Mouse (Mus musculus) left cerebral cortex, postnatal 4 days (tissue): ENCODE data around the gene Tmem132a. TPM values are rescaled to one million over a fixed set of nuclear protein-coding genes. Genes with fewer than 3 reads are reported as not detected.

Experiments used
- DNase-seq: peaks from one replicate; pipeline ENCODE4 v3.0.0-alpha.2; 2022
- intact Hi-C: fragments of 180-260 bp; cut with DNase I; formaldehyde crosslinking; loops from one replicate; pipeline ENCODE4 v1.15.1; 2025
- total RNA-seq, 2 experiments: library from RNA; stranded (reverse); gene quantifications; 2 replicates each; pipeline ENCODE4 v1.2.3; 2021

Tmem132a gene
- 100 to 1,000 TPM; 214 to 236 TPM for total RNA-seq

DNA sequence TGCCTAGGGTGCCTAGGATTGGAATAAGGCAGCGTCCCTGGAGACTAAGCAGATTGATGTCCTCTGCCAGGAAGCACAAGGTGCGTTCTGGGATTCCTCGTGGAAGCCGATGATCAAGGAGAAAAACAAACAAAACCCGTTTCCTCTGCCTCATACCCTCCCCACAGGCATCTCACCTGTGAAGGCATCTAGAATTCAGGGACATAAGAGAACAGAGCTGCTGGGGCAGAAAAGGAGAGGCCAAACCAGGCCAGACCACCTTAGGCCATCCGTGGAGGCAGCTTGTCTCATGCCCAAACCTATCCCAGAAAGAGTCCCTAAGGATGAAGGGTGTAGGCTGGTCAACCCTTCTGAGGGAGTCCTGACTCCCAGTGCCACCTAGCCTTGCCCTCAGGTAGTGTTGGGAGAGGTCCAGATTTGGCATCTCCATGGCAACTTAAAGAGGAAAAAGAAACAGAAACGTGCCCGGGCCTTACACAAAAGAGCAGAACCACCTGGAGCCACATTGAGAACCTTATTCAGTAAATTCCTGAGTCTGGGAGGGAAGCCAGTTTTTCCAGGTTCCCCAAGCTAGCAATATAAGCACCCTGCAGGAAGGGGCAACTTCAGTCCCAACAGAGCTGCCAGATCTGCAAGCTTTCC lies at the start of gene Tmem132a:
Tmem132a (minus strand) TSS at position 55 of the 642 bp plus-strand sequence.
- intact Hi-C loops: loop anchor here (5.0 kb wide), 1 partner anchor 158 kb away; no protein-coding TSS in a partner anchor
- DNase-seq: no peak

GRCm38 (mm10) chr19:10918321-10918991 lies 48.7 kb upstream of the Tmem132a start:
- intact Hi-C loops: no loop called here
- no peak for DNase-seq

GRCm38 (mm10) chr19:10916506-10916905 lies 46.8 kb upstream of the Tmem132a start:
- intact Hi-C loops: no loop called here
- no peak for DNase-seq

DNA sequence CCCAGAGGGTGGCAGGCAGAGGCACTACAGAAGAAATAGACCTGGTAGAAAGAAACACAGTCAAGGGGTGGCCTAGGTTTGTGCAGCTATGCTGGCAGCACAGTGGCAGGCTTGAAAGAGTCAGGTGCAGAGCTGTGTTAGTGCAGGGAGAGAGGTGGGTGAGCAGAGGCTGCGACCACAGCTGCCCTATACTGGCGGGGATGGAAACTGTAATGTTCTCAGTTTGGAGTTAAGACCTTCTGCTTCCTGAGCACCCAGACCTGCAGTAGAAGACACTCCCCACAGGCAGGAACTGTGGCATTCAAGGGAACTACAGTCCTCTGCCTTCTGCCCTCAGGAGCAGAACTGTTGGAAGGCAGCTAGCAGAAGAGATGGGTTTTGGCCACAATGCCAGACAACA lies 45.1 kb upstream of the Tmem132a start:
- intact Hi-C loops: no loop called here
- DNase-seq: no peak

DNA sequence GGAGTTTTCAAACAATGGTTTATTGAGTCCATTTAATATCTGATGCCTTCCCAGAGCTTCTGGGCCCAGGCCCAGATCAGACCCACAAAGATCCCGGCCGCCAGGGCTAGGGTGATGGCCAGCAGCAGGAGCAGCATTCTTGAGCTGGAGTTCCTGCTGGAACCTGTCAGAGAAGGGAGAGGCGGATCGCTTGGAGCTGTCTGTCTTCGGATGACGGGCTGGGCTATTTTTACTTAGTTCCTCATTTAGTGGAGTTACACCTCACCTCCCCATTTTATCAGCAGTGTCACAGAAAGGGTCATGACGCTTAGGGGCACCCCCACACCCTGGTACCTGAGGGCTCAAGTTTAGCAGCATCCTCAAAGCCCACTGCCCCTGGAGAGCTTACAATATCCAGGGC lies 44.6 kb upstream of the Tmem132a start:
- intact Hi-C loops: no loop called here
- DNase-seq: no peak

DNA sequence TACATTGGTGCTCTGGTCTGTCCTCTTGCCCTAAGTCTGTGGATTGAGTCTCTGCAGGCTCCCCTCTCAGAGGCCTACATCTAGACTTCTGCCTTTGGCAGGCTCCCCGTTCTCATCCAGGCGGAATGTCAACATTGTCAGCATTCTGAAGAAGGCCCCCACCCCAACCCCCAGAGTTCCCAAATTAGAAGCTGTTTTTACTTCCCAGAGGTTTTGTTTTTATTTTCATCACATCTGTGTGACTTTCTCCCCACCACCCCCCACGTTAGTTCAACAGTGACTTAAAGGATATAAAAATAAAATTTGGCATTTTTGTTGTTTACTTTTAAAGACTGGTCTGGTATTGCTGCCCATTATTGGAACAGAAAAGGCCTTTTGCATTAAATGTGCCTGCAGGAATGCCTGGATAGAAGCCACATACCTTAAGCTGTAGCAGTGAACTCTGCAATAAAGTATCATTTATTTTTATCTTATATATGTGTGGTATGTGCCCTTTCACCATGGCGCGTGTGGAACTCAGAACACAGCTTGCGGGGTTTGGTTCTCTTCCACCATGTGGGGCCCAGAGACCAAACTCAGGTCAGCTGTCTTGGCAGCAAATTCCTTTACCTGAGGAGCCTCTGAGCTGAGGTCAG lies 39.5 kb upstream of the Tmem132a start:
- intact Hi-C loops: no loop called here
- no peak for DNase-seq

GRCm38 (mm10) chr19:10907891-10908290 lies 38.2 kb upstream of the Tmem132a start:
- intact Hi-C loops: no loop called here
- peak; percentile 48 for DNase-seq

DNA sequence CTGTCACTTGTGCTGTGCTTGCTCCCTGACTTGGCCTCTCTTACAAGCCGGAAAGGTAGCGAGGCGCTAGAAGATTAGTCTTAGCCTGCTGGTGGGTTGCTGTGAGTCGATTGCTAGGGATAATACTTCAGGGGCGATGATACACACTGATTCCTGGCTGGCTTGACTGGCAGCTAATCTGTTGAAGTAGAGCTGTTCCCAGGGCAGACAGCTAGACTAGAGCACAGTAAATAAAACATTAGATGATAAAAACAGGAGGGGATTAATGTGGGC lies 35.9 kb upstream of the Tmem132a start:
- no peak for DNase-seq
- intact Hi-C loops: no loop called here

DNA sequence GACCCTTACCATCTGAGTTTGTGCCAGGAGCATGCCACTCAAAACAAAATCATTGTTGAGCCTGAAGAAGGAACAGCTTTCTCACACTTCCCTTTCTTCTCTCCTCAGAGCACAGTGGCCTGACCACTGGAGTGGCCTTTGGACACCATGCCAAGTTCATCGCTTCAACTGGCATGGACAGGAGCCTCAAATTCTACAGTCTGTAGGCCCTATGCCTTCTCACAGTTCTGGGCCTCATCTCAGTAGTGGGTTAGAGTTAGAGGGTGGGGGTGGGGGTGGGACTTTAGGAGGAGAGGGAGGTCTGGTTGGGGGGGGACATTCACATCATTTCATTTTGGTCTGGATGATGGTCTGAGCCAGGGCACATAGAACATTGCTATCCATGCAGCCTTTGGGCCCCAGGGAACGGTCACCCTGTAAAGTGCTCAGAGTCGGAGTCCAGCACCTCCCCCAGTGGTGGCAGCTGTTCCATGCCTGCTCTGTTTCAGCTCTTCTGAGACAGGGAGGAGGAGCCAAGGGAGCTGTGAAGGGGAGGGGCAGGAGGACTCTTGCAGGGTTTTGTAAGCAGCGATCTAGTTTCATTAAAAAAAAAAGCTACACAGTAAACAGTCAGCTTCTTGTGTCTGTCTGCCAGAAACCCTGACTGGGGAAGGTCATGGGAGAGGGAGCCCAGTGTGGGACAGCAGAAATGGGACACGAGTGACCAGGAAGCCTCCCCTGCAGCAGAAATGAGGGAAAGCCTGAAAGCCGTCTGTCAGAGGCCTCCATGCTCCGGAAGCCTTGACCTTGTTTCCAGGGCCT lies 35.4 kb upstream of the Tmem132a start:
- DNase-seq: peak; percentile 22
- intact Hi-C loops: no loop called here

DNA sequence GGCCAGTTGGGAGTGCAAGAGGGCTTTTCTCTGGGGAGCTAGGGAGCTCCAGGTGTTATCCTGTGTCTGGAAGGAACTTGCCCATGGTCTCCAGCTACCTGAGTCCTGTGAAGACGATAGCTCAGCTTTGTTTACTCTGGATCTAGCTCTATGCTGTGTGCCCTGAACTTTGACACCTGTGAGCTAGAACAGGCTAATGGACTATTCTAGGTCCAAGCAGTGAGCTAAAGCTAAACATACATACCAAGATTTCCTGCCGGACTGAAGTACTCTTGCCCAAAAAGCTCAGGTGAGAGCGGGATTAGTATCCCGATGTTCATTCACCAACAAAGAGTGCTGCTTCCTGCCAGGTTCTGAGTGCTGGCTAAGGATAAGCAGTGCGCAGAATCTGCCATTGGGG lies 34.8 kb upstream of the Tmem132a start:
- no peak for DNase-seq
- intact Hi-C loops: no loop called here

- no peak for DNase-seq
- intact Hi-C loops: no loop called here
These were observed 31.3 kb upstream of the Tmem132a start for GRCm38 (mm10) chr19:10901046-10901445.

DNA sequence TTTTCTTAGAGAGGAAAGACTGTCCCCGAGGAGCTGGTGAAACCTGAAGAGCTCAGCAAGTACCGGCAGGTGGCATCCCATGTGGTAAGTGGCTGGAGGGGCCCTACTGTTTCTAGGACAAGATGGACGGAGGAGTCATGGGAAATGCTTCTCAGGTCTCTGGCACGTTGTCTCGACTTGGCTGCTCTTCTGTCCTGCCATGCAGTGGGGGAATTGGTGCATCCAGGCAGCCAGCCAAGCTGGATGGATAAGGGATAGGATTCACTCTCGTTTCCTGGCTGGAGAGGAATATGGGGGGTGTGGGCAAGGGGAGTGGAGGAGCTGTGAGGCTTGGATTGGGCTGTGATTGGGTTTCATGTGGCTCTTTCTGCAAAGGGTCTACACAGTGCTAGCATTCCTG lies 30.6 kb upstream of the Tmem132a start:
- intact Hi-C loops: no loop called here
- DNase-seq: peak; percentile 40

GRCm38 (mm10) chr19:10897491-10897890 lies 27.8 kb upstream of the Tmem132a start:
- intact Hi-C loops: no loop called here
- no peak for DNase-seq

- no peak for DNase-seq
- intact Hi-C loops: no loop called here
These were observed 27.1 kb upstream of the Tmem132a start for GRCm38 (mm10) chr19:10896849-10897248.

GRCm38 (mm10) chr19:10895708-10896107 lies 26.0 kb upstream of the Tmem132a start:
- no peak for DNase-seq
- intact Hi-C loops: no loop called here

DNA sequence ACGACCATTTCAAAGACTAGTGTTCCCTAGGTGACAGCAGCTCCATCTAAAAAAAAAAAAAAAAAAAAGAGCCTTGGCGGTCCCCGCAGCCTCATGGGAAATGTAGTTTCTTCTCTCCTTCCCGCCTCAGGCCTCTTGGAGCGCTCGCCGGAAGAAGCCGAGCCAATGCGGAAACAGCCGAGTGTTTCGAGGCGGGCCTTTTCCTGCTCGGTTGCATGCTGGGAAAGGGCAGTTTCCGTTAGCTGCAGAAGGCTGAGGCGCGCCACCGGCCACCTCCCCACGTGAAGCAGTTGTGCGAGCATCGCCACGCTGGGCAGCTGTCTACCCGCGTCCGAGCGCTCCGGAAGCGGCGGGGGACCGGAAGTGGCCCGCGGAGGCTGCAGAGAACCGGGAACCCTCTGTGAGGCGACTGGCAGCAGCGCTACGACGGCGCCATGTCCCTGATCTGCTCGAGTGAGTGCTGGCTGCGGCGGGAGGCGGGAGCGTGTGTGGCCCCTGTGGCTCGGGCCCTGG lies 25.3 kb upstream of the Tmem132a start, which contains the start of gene Prpf19:
Prpf19 (plus strand) TSS at position 216 of the 513 bp plus-strand sequence.
- intact Hi-C loops: no loop called here
- peak; percentile 98 for DNase-seq

DNA sequence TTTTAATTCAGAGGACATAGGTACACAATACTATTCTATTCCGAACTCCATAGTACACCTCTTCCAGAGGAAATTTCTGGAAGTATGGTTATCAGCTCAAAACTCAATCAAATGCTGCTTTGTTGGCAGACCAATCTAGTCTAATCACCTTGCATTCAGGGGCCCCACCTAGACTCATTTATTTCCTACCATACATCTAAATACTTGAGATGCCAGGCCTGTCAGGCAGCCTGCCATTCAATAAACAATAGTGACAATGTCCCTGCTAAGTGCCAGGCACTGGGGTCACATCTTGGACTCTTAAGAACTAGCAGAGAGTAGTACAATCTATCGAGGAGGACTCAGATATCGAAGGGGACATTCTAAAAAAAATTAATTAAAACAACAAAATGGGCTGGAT lies 22.5 kb upstream of the Tmem132a start:
- intact Hi-C loops: no loop called here
- no peak for DNase-seq

GRCm38 (mm10) chr19:10881426-10882154 lies 11.8 kb upstream of the Tmem132a start, which contains the start of gene Tmem109:
Gene Tmem109 (minus strand): TSS chr19:10882001.
- intact Hi-C loops: loop anchor here (5.0 kb wide), 1 partner anchor 169 kb away; no protein-coding TSS in a partner anchor
- DNase-seq: peak; percentile 96

DNA sequence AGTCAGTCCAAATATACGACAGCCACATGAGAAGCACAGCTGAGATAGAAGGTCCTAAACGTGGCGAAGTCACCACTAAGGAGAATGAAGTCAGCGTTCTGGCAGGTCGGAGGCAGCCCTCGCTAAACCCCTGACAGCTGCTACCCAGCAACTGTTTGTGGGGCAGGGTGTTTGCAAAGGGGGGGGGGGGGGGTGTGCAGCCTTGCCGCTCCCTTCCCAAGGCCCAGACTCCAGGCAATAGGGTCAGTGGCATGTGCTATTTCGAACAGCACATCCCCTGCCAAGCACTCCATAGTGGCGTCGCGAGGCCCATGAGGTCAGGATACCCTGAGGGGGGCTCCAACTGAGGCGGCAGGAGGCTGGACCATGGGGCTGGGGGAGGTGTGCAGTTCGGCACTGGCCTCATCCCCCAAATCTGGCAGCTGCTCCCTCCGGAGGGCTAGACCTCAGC lies 11.3 kb upstream of the Tmem132a start:
- peak; percentile 34 for DNase-seq
- intact Hi-C loops: loop anchor here (5.0 kb wide), 1 partner anchor 169 kb away; no protein-coding TSS in a partner anchor
